Mouse (Mus musculus): ENCODE results near the gene Cyp1a1.

The Cyp1a1 gene

DNA sequence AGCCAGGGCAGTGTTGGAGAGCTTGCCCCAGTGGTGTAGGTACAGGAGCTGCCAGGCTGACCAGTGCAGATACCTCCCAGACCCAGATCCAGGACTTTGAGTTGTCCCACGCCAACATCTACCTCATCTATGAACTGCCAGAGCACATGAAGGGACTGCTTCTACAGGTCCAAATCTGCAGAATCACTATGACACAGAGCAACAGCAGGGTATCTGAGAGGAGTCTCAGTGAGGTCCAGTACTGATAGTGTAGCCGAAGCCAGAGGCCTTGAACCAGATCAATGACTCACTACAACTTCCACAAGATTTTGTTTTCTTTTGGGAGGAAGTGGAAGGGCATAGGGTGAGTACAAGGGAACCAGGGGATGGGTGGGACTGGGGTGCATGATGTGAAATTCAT lies at the start of gene Cyp1a1:
TSS of gene Cyp1a1 (plus strand) at position 178 of the 400 bp plus-strand sequence.
- no peak for DNase-seq (ENCODE audit: low read depth)

DNA sequence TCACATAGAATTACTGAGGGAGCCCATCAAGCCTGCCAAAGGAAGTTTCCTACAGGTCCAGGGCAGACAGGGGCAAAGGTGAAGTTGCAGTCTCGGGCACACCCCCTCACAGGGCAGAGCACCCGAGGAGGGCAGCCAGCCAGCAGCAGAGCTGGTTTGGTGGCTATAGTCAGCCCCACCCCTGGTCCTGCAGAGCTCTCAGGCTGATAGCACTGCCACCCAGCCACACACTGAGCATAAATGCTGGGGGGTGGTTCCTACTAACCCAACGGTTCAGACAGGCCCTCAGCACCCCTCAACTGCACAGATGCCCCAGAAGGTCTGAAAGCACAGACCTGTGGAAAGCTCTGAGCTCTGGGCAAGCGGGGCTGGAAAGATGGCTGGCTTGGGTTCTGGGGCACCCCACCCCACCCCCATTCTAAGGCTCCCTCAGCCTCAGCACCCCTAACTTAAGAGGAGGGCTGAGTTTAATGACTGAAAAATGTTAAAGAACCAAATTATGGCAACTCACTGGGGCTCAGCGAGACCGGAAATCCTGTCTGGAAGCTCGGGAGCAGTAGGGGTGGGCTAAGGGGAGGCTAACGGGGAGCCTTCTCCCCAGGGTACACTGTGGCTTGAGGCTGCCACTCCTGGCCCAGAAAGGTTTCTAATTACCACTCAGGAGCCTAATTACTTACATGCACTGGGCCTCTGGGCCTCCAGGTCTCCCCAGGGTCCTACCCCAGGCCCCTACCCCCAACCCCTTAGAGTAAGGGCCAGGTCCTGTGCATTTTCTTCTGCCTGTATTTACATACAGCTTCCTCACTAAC lies 48.9 kb upstream of the Cyp1a1 start:
- DNase-seq (ENCODE audit: low read depth) = no peak

DNA sequence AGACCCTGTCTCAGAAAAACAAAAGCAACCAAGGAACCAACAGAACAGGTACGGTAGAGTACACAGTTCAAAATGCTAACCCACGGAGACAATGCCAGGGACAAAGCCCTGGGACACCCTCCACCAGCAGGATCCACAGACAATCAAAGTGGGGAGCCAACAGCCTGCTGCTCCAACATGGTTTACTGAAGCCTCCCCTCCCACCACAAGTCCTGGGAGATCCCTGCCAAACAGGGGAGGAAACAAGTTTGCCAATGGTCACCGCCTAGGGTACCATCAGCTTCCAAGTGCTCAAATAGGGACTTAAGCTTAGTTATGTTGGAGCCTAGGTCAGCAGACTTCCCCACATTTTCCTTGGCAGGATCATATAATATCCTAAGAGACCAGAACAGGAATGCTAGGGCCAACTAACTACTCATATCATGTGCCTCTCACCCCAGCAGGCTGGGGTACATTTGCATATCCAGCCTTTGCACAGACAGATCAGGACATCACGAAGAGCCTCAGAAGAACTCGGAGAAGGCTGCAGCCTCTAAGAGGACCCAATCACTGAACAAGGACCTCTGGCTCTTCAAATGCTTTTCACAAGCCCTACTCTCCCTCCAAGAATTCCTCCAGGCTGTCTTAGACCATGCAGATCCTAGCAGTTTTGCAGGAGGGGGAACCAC lies 47.9 kb upstream of the Cyp1a1 start:
- DNase-seq (ENCODE audit: low read depth) = no peak

GRCm38 (mm10) chr9:57640384-57640783 lies 47.3 kb upstream of the Cyp1a1 start:
- DNase-seq (ENCODE audit: low read depth) = peak; percentile 60

- no peak for DNase-seq (ENCODE audit: low read depth)
Observed at GRCm38 (mm10) chr9:57641022-57641421, 46.7 kb upstream of the Cyp1a1 start.

DNA sequence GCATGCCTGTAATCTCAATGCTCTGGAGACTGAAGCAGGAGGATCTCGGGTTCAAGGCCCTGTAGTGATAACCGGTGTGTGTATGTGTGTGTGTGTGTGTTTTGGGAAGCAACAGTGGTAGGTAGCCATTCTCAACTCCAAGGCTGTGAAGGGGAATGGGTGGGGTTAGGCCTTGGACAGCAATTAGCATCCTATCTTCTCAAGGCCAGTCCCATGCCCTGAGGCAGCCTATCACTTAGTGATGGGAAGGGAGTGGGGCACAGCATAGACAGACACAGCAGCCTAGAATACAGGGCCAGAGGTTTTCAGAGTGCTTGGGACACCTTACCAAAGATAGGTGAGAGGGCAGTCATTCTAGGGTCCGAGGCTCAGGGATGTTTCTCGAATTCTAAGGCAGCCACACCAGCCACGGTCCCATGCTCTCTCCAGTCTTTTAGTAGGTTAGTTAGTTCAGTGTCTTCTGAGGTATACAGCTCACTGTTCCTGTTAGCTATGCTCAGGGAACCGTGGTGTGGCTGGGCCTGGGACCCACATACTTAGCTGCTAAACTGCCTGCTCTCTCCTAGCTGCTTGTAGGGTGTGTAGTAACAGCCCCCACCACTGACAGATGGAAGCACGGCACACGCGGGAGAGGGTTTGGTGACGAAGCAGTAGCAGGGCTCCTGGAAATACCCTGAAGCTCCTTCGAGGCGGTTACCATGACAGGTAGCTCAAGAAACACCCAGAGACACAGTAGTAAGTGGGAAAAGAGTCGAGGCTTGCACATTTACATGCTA lies 45.8 kb upstream of the Cyp1a1 start:
- no peak for DNase-seq (ENCODE audit: low read depth)

- DNase-seq (ENCODE audit: low read depth) = no peak
Observed at GRCm38 (mm10) chr9:57643169-57643855, 44.4 kb upstream of the Cyp1a1 start.

GRCm38 (mm10) chr9:57643856-57644180 lies 43.9 kb upstream of the Cyp1a1 start:
- no peak for DNase-seq (ENCODE audit: low read depth)

DNA sequence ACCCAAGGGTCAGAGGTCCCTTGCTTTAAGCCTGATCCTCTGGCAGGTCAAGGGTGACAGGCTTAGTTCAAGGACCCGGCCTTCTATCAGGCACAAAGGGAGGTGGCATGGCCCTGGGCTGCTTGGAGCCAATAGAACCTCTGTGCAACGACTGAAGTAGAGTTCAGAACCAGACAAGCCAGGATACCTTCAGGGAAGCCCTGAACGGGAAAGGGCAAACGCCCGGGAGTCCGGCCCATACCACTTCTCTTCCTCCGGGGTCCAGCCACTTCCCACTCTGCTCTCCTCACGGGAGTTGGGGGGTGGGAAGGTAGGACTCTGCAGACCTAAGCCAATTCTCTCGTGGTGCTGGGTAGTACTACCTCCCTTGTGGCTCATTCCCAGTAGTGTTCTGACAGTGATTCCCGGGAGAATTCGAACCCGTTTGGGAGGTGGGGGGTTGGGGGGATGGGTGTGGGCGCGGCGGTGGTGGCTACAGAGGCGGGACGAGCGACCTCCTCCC lies 43.2 kb upstream of the Cyp1a1 start:
- DNase-seq (ENCODE audit: low read depth) = peak; percentile 24

- peak; percentile 94 for DNase-seq (ENCODE audit: low read depth)
Observed at GRCm38 (mm10) chr9:57644944-57645893, 42.5 kb upstream of the Cyp1a1 start.

DNA sequence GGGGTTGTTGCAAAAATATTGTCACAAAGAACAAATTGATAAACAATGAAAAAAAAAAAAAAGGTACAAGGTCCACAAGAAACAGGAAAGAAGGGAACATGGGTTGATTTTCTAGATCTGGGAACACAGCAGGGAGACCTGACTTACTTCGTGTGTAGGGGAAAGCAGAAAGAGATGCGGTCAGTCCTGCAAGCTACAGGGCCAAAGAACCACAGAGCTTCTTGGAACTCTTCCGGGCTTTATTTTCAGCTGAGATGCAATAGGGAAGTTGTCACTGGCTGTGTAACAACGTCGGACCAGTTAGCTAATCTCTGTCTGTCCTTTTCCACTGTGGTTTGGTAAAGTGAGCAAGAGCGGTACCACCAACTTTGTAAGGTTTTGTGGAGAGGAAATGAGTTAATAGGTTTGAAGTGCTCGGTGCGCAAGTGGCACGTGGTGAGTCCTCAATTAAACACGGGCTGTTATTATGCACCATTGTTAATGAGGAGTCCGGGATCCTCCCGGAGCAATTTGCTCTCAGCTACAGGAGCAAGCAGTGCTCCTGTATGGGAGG lies 41.1 kb upstream of the Cyp1a1 start:
- no peak for DNase-seq (ENCODE audit: low read depth)

DNA sequence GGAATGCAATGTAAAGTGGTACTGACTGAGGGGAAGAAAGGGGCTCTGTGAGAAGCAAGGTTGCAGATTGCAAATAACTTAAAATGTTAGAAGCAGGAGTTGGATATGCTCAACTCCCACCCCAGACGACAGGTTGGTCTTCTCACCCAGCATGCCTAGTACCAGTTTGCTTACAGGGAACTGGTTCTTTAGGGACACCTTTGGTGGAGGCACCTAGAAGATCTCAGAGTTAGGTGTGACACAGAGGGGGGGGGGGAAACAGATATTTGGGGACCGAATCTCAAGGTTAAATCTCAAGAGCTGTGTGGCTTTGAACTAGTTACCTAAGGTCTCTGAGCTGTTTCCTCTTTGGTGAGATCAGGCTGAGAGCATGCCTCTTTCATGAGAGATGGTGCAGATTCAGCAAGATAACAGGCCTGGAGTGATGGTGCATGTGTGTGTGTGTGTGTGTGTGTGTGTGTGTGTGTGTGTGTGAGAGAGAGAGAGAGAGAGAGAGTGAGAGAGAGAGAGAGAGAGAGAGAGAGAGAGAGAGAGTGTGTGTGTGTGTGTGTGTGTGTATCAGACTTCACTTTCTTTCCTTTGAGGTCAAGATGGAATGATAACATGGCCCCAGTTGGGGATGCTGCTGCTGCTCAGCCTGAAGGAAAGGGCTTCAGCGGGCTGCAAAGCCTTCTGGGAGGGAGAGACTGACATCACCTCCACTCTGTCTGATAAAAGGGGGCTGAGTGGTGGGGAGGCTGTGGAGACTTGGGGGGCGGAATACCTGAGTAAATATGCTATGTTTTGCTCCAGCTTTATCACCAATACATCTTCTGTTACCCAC lies 40.2 kb upstream of the Cyp1a1 start:
- no peak for DNase-seq (ENCODE audit: low read depth)

DNA sequence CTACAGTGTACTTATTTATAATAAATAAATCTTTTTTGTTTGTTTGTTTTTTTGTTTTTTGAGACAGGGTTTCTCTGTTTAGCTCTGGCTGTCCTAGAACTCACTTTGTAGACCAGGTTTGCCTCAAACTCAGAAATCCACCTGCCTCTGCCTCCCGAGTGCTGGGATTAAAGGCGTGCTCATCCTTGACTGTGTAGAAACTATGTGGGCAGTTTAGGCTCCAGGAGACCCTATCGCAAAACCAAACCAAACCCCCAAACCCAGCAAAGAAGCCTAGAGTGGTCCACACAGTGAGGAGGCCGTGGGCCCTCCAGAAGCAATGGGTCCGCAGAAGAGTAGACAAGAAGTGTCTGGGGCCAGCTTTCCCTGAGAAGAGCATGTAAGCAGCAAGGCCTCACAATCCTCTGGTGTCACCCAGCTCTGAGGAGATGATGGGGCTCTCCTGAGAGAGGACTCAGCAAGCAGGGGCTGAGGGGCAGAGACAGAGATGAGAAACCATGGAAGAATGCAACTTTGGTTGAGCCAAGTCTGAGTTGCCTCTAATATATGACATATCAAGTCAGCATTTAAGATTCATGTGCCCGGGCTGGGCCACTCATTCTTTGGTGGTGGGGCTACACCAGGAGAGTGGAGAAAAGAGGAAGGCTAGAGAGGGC lies 37.5 kb upstream of the Cyp1a1 start:
- DNase-seq (ENCODE audit: low read depth) = peak; percentile 61

GRCm38 (mm10) chr9:57650786-57651311 lies 36.9 kb upstream of the Cyp1a1 start:
- DNase-seq (ENCODE audit: low read depth) = peak; percentile 19

DNA sequence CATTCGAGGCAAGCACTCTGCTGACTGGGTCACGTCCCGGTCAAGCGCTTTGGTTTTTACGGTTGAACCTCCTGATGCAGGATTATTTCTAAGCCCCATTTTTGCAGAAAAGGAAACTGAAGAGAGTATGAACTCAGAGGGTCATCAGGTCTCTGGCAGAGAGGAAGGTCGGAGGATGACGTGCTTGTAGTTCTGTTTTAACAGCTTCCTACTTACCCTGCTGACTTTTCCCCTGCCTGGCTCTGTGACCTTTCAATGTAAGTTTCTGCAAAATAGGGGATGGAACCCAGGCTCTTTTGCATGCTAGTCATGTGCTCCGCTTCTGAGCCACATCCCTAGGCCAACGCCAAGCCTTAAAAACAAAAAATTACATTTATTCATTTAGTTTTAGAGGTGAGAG lies 35.4 kb upstream of the Cyp1a1 start:
- DNase-seq (ENCODE audit: low read depth) = no peak

GRCm38 (mm10) chr9:57652855-57653254 lies 34.9 kb upstream of the Cyp1a1 start:
- DNase-seq (ENCODE audit: low read depth) = no peak

GRCm38 (mm10) chr9:57653283-57653682 lies 34.4 kb upstream of the Cyp1a1 start, which contains the start of gene Csk:
Gene Csk, minus strand, starts transcription at chr9:57653631.
- DNase-seq (ENCODE audit: low read depth) = no peak

DNA sequence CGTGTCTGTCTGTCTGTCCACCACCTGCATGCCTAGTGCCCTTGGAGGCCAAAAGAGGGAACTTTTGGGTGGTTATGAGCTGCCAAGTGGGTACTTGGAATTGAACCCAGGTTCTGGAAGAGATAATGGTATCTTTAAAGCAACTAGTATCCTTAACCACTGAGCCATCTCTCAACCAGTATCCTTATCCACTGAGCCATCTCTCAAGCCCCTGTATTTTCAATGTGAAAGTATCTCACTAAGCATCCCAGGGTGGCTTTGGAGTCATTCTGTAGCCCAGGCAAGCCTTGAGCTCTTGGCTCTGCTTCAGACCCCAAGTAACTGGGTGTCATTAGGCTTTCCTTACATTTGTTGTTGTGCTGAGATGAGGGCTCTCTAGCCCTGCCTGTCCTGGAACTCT lies 32.8 kb upstream of the Cyp1a1 start:
- no peak for DNase-seq (ENCODE audit: low read depth)

GRCm38 (mm10) chr9:57655749-57656148 lies 32.0 kb upstream of the Cyp1a1 start:
- DNase-seq (ENCODE audit: low read depth) = peak; percentile 96
